Mouse (Mus musculus) lung, adult 2 months (tissue): ENCODE measurements around the gene Ntn4.

Experiments
- CTCF ChIP-seq: fragments of 200-500 bp; IDR thresholded peaks from 2 replicates; pipeline ENCODE4 v1.5.1; 2011; ENCODE audit warnings: mild to moderate bottlenecking, low read length, control low read depth; ENCODE audit not compliant: insufficient read depth
- POLR2A ChIP-seq: fragments of 200-500 bp; IDR thresholded peaks from 2 replicates; pipeline ENCODE4 v1.6.1; 2011; ENCODE audit warnings: low read depth, mild to moderate bottlenecking, control low read depth, low read length, borderline replicate concordance; ENCODE audit errors: extremely low read depth

- 0 out of 2 replicates have a peak, but pooled peaks have one; percentile 3 for TF ChIP-seq CTCF
- TF ChIP-seq POLR2A: no peak
Observed at GRCm38 (mm10) chr10:93655428-93655827, 14.9 kb downstream of the Ntn4 start.
